Mouse (Mus musculus) skeletal muscle tissue, adult 2 months (tissue): ENCODE data around the gene Fam193b.
A peak's percentile ranks its signal among the peaks of the same experiment; 100 is the strongest.

Experiments
- DNase-seq: peaks from one replicate; pipeline ENCODE4 v3.0.0-alpha.2; 2012; ENCODE audit warnings: low read depth, low spot score

Gene Fam193b

DNA sequence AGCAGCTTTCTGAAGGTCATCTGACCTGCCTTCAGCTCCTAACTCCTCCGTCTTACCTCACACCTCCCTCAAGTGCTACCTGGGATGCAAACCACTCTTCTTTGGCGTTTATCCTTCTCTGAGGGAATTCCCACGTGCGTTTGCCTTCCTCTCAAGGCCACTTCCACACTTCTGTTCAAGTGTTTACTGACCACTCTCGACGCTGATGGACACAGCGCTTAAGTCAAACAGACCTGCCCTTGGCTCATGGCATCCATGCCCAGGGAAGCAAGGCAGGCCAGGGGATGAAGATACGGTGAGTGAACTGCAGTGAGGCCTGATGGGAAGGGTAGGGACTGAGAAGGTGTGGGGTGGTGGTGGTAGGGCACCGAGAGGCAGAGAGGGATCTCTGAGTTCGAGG, 70.3 kb downstream of the Fam193b start:
- DNase-seq = no peak

DNA sequence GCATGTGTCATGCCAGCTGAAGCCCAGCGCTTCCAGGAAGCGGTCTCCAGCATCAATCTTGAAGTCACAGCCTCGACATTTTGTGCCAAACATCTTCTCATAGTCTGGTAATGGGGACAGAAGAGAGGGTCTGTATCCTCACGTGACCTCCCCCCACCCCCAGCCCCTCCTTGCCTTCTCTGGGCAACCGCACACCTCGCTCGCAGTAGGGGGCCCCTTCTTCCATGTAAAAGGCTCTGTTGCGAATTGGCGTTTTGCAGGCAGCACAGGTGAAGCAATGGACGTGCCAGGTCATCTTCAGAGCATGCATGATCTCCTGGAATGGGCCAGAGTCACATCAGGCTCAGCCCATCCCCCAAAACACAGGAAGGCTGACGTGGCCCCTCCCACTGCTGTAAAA, 72.0 kb downstream of the Fam193b start:
- DNase-seq = no peak

DNA sequence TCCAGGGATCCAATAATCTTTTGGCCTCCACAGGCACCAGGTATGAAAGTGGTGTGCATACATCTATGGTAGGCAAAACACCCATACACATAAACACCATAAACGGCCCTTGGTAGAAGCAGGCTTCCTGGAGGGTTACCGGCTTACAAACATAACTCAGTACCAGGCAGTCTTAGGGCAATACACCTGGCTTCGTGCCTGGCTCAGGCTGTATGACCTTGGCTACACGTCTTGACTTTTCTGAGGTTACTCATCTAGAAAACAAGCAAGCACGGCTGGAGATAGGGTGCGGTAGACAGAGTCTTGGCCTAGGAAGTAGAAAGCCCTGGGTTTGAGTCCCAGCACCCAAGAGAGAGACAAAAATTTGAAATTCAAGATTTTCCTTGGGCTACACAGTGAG, 74.3 kb downstream of the Fam193b start:
- DNase-seq = no peak

DNA sequence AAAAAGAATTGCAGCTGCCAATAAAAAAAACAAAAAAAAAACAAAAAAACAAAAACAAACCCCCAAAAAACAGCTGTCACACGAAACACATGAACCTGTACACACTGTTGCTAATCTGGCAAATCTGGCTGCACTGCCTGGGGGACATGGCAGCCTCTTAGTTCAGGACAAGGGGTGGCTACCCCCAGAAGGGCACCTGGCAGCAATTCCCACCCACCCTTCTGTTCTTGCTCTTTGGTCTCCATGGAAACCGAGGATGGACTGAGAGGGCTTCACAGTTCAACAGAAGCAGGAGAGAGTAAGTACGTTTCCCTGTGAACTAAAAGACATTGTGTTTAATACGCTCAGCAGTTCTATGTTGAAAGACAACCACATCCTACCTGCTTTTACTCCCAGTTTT, 75.2 kb downstream of the Fam193b start:
- DNase-seq = no peak

GRCm38 (mm10) chr13:55494883-55495621, 75.9 kb downstream of the Fam193b start:
- DNase-seq = peak; percentile 89

DNA sequence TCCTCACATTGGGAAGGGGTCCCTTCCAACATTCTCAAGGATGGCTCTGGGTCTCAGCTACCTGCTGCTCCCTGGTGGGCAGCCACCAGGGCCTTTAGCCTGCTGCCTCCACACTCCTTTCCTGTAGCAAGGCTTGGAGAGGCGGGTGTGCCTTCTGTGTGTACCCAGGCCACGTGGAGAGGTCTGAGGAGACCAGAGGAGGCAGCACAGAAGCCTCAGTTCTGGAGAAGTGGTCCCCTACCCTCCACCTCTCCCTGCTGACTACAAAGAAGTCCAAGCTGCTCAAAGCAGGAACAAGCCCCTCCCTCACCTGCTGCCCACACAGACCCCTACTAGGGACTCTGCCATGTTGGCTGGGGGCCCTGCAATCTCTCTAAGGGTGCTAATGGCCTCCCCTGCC, 76.7 kb downstream of the Fam193b start:
- DNase-seq = no peak
